Mouse (Mus musculus): ENCODE measurements around the gene Ctdsp1. TPM values are rescaled to one million over a fixed set of nuclear protein-coding genes. Genes with fewer than 3 reads are reported as not detected.
A peak's percentile ranks its signal among the peaks of the same experiment; 100 is the strongest.

The Ctdsp1 gene
- 31.6 and 48.0 TPM in 2 replicates for total RNA-seq (2017)

- peak; percentile 49 for ATAC-seq (replicated peaks; ENCODE audit: low read depth, poor library complexity, severe bottlenecking)
Observed at GRCm38 (mm10) chr1:74390924-74391748, at the start of gene Ctdsp1. Gene Ctdsp1, plus strand, starts transcription at chr1:74391509.

- ATAC-seq (replicated peaks; ENCODE audit: low read depth, poor library complexity, severe bottlenecking), result no peak
Observed at GRCm38 (mm10) chr1:74341898-74342297, 49.4 kb upstream of the Ctdsp1 start.

GRCm38 (mm10) chr1:74342308-74342707 is 49.0 kb upstream of the Ctdsp1 start:
- no peak for ATAC-seq (replicated peaks; ENCODE audit: low read depth, poor library complexity, severe bottlenecking)

- ATAC-seq (replicated peaks; ENCODE audit: low read depth, poor library complexity, severe bottlenecking), result no peak
Observed at GRCm38 (mm10) chr1:74343161-74343560, 48.1 kb upstream of the Ctdsp1 start.

- no peak for ATAC-seq (replicated peaks; ENCODE audit: low read depth, poor library complexity, severe bottlenecking)
Observed at GRCm38 (mm10) chr1:74344163-74344916, 47.0 kb upstream of the Ctdsp1 start.

GRCm38 (mm10) chr1:74351185-74351769 is 40.0 kb upstream of the Ctdsp1 start:
- ATAC-seq (replicated peaks; ENCODE audit: low read depth, poor library complexity, severe bottlenecking), result no peak

- ATAC-seq (replicated peaks; ENCODE audit: low read depth, poor library complexity, severe bottlenecking), result 0 out of 2 replicates have a peak, but pooled peaks have one; percentile 15
Observed at GRCm38 (mm10) chr1:74352532-74353096, 38.7 kb upstream of the Ctdsp1 start.

GRCm38 (mm10) chr1:74353453-74354229 is 37.7 kb upstream of the Ctdsp1 start:
- ATAC-seq (replicated peaks; ENCODE audit: low read depth, poor library complexity, severe bottlenecking), result no peak

GRCm38 (mm10) chr1:74357531-74357930 is 33.8 kb upstream of the Ctdsp1 start:
- ATAC-seq (replicated peaks; ENCODE audit: low read depth, poor library complexity, severe bottlenecking), result no peak

GRCm38 (mm10) chr1:74359952-74360517 is 31.3 kb upstream of the Ctdsp1 start:
- ATAC-seq (replicated peaks; ENCODE audit: low read depth, poor library complexity, severe bottlenecking), result no peak

- ATAC-seq (replicated peaks; ENCODE audit: low read depth, poor library complexity, severe bottlenecking), result peak; percentile 77
Observed at GRCm38 (mm10) chr1:74361812-74362211, 29.5 kb upstream of the Ctdsp1 start, which contains the start of gene Catip. Gene Catip, plus strand, starts transcription at chr1:74362108.

GRCm38 (mm10) chr1:74362325-74363229 is 28.7 kb upstream of the Ctdsp1 start:
- no peak for ATAC-seq (replicated peaks; ENCODE audit: low read depth, poor library complexity, severe bottlenecking)

- no peak for ATAC-seq (replicated peaks; ENCODE audit: low read depth, poor library complexity, severe bottlenecking)
Observed at GRCm38 (mm10) chr1:74363437-74363836, 27.9 kb upstream of the Ctdsp1 start.

GRCm38 (mm10) chr1:74364270-74364669 is 27.0 kb upstream of the Ctdsp1 start:
- ATAC-seq (replicated peaks; ENCODE audit: low read depth, poor library complexity, severe bottlenecking), result no peak

- ATAC-seq (replicated peaks; ENCODE audit: low read depth, poor library complexity, severe bottlenecking), result peak; percentile 88
Observed at GRCm38 (mm10) chr1:74367886-74368645, 23.2 kb upstream of the Ctdsp1 start.

GRCm38 (mm10) chr1:74370040-74370439 is 21.3 kb upstream of the Ctdsp1 start:
- ATAC-seq (replicated peaks; ENCODE audit: low read depth, poor library complexity, severe bottlenecking), result no peak

GRCm38 (mm10) chr1:74373372-74373771 is 17.9 kb upstream of the Ctdsp1 start:
- ATAC-seq (replicated peaks; ENCODE audit: low read depth, poor library complexity, severe bottlenecking), result peak; percentile 85

- ATAC-seq (replicated peaks; ENCODE audit: low read depth, poor library complexity, severe bottlenecking), result peak; percentile 58
Observed at GRCm38 (mm10) chr1:74374980-74375379, 16.3 kb upstream of the Ctdsp1 start, which contains the start of gene Slc11a1. Gene Slc11a1, plus strand, starts transcription at chr1:74375195.

All from common myeloid progenitor, adult 5-6 weeks (primary cell).